Mouse (Mus musculus) cerebellum, adult 9-11 months (tissue): ENCODE measurements around the gene Rcl1.

ENCODE experiments used
- DNase-seq: peaks from one replicate; pipeline ENCODE4 v3.0.0; 2022

Rcl1 gene

GRCm38 (mm10) chr19:29113746-29114649, 12.8 kb downstream of the Rcl1 start:
- DNase-seq: no peak

GRCm38 (mm10) chr19:29116796-29117195, 15.6 kb downstream of the Rcl1 start:
- no peak for DNase-seq

GRCm38 (mm10) chr19:29118196-29118595, 17.0 kb downstream of the Rcl1 start:
- no peak for DNase-seq

GRCm38 (mm10) chr19:29120311-29120710, 19.1 kb downstream of the Rcl1 start:
- DNase-seq: no peak

GRCm38 (mm10) chr19:29121394-29121793, 20.2 kb downstream of the Rcl1 start:
- no peak for DNase-seq

- DNase-seq: no peak
Measured at GRCm38 (mm10) chr19:29124886-29125585, 23.9 kb downstream of the Rcl1 start.

DNA sequence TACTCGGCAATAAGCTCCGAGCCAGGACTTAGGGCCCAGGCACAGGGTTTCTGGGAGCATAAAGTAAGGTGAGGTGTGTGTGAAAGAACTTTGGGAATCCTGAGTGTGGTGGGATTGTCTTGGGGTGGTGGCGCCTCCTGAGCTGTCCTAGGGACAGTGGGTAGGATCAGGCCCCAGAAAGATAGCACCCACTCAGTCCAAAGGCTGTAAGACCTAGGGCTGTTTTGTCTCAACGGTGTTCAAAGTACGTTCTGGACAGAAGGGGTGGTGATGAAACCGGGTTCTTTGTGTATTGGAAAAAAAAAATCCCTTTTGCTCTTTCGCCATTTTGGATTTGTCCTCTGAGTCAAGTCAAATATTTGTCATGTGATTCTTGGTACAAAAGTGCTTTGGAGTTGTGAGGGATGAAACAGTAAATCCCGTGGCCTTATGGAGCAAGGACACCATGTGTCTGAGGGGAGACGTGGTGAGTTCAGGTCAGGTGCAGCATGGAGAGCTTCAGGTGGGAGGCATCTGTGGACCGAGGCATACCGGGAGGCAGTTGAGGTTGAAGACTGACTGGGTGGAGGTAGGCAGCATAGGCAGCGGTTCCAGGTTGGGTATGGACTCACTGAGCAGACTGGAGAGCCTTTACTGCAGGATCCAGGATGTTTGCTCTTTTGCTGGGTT, 25.3 kb downstream of the Rcl1 start:
- DNase-seq: no peak

- DNase-seq: no peak
Measured at GRCm38 (mm10) chr19:29127331-29127730, 26.2 kb downstream of the Rcl1 start.

GRCm38 (mm10) chr19:29128217-29128616, 27.0 kb downstream of the Rcl1 start:
- DNase-seq: no peak

GRCm38 (mm10) chr19:29129551-29129950, 28.4 kb downstream of the Rcl1 start:
- DNase-seq: no peak

- no peak for DNase-seq
Measured at GRCm38 (mm10) chr19:29131171-29131570, 30.0 kb downstream of the Rcl1 start.

DNA sequence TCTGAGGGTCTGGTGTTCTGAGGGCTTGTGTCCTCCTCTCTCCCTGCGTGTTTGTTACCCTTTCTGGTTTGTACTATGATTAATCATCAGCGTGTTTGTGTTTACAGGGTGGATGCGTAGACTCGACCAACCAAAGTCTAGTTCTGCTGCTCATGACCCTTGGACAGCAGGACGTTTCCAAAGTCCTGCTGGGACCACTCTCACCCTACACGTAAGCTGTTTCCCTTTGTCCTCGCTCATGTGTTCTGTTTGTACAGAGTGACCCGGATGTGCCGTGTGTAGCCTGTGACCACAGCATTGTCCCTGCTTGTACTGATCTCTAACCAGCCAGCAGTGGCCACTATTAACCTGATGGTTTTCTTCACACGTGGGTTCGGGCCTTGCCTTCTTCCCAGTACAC, 33.1 kb downstream of the Rcl1 start:
- no peak for DNase-seq

GRCm38 (mm10) chr19:29135172-29135736, 34.1 kb downstream of the Rcl1 start:
- DNase-seq: no peak

DNA sequence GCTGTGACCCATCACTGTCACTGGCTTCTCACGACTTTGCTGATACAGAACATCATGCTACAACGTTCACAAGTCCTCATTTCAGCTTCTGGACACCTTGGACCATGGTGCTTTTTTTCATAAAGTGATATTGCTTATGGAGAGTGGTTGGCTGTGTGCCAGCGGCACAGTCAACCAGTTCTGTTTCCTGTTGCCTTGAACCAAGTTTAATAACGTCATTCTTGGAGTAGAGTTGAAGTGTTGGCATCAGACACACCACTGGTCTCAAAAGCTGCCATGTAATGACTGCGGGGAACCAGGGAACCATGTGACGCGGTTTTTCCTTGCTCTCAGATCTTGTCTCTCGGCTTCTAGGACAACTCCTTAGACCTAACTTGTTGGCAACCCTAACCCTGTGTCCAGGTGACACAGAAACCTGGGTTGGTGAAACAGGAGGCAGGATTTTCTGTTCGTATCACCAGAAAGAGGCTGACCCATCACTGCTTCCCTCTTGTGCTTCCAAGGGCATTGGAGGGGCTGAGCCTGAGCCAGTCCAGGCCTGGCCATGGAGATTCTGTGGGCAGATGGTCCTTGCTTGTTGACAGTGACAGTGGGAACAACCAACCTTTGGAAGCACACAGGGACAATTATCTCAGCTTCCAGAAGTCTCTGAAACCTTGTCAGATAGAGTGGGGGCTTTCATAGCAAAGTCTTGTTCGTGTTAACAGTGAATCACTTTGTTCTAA, 37.5 kb downstream of the Rcl1 start:
- no peak for DNase-seq

- no peak for DNase-seq
Measured at GRCm38 (mm10) chr19:29139699-29140456, 38.7 kb downstream of the Rcl1 start.

DNA sequence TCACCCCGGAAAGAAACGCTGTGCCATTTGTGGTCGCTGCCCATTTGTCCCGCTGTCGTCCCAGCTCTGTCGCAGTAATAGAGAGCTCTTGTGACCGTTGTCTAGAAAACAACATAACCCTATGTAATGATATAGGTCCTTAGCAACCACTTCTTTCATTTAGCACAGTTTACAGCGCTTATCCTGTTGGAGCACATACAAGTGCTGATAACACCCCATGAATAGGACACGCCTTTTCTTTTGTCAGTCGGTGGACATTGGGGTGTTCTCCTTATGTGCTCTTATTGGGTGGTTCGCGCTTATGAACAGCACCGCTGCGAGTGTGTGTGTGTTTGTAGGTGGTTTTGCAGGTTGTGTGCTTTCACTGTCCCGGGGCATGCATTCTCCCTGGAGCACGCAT, 39.8 kb downstream of the Rcl1 start:
- no peak for DNase-seq

DNA sequence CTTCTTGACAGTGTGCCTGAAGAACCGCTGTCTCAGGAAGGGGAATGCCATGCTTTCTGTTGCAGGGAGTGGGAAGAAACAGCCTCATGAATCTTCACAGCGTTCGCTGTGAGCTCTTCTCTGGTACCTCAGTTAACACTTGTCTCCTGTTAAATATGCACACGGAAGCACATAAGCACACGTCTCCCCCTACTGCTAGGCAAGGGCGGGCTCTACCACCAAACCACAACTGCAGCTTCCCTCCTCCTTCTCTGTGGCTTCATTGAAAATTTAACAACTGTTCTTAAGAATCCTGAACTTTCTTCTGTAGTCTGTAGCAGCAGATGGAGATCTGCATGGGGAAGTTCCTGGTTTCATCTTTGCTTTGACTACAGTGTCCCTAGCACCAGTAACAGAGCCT, 41.1 kb downstream of the Rcl1 start:
- DNase-seq: no peak

DNA sequence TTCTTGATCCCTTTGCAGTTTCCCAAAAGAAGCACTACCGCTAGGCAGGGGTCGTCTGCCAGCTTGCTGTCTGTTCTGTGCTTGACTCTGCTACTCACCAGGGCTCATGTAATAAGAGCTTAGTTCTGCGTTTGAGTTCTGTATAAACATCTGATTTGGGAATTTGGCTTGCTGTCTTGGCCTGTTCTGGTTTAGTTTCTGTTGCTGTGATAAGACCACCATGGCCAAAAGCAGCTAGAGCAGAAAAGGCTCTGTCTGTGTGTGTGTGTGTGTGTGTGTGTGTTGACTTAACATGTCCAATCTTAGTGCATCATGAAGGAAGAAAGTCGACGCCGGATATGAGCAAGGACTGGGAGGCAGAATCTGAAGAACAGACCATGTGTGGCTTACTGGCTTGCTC, 44.2 kb downstream of the Rcl1 start:
- DNase-seq: no peak

DNA sequence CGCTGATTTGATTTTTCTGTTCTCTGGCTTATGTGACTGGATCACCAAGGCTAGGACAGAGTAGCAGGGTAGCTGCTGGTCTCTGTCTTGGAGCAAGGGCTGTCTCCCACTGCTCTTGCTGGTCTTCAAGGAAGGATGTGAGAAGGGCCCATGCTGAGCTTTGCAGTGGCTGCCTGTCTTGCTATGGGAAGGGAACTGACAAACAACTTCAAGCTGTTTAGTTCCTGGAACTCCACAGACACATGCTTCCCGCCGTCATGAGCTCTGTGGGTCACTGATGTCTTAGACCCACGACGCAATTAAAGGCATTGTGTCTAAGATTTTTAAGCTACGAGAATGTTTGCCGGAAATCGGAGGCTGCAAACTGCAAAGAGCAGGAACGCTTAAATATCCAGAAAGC, 45.6 kb downstream of the Rcl1 start:
- no peak for DNase-seq

- no peak for DNase-seq
Measured at GRCm38 (mm10) chr19:29149583-29149982, 48.4 kb downstream of the Rcl1 start.

DNA sequence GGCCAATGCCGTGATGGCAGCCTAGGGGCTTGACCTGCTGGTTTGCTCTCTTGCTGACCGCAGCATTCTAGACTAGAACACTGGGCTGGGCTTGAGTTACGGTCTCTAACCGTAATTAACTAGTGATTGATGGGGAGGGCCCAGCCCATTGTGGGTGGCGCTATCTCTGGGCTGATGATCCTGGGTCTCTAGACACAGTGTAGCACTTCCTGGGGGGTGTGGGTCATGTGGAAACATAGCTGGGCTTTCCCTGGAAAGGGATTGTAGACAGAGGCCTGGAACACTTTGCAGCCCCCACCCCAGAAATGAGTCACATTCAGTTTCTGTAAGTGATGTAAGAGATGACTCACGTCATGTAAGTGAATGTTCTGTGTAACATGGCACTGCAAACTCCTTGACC, 48.9 kb downstream of the Rcl1 start:
- DNase-seq: no peak

DNA sequence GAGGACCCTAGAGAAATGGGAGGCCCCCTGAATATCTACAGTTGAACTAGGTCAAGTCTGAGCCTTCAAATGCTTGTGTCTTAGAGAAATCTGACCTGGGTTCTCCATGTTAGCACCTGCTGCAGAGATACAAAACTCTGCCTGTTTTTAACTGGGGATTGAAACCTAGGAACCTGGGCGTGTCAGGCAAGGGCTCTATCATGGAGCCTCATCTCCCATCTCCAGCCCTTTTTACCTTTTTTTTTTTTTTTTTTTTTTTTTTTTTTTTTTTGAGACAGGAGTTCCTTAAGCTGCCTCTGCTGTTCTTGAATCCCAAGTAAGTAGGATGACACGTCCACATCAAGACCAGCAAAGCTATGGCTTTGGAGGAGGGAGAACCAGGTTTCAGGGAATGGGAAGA, 50.3 kb downstream of the Rcl1 start:
- DNase-seq: no peak
